ENCODE assay signal across 15 mouse cellular contexts in the genomic region with DNA sequence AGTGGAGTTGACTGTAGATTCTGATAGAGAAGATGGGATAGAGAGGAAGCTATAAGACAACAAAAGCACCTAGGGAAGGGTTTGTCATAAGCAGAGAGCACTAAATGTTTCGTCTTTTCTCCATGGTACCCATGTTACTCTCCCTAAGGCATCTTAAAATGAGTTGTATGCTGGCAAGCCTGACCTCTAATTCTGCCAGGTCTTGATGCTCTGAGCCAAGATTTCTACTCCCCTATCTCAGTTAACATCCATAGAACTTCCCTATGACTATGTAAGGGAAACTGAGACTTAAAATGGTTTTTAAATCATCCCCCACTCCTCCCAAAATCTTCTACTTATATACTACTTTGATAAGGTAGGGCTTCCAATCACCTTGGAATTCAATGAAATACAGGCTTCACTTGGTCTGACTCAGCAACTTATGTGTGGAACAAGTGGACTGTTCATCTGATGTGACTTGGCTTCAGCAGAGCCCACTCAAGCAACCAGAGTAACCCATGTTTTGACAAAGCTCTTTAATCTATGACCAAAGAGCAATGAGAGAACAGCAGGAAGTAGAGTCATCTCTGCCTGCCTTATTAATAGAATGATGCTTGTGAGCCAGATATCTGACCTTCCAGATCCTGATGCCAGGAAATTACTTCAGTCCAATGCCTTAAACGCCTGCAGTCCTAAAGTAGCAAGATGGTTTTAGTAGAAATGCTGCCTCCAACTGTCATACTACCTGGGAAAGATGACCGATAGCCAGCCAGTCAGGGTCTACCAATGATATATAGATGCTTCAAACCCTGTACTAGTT. TPM values are rescaled to one million over a fixed set of nuclear protein-coding genes. Genes with fewer than 3 reads are reported as not detected.
"Had no signal": no experiment of that assay in that cellular context is flagged by ENCODE, and none has a peak within 500 bp of the region (broad histone marks: within the 10 kb centered on the region; RNA-seq: fewer than 3 reads in every experiment).

No protein-coding gene starts in this region.

- DNase-seq: gastrocnemius, postnatal 25 days; heart, adult 18-20 months; heart, postnatal 14 days; heart, postnatal 36 days; kidney, adult 11 months; kidney, adult 2 months; kidney, adult 9 months; kidney, postnatal 14 days; kidney, postnatal 36 days; layer of hippocampus, adult 9-11 months; layer of hippocampus, postnatal 36 days; left cerebral cortex, postnatal 4 days; lung, adult 18-20 months had no signal

RNA-seq across cellular contexts. Expression of gene Snap25, which starts 13.6 kb away (rescaled TPM):
- total RNA-seq: granulocyte monocyte progenitor cell, adult 5-6 weeks; hematopoietic stem cell, adult 5-6 weeks had no signal
